ENCODE assay signal across 37 mouse cellular contexts in the genomic region with DNA sequence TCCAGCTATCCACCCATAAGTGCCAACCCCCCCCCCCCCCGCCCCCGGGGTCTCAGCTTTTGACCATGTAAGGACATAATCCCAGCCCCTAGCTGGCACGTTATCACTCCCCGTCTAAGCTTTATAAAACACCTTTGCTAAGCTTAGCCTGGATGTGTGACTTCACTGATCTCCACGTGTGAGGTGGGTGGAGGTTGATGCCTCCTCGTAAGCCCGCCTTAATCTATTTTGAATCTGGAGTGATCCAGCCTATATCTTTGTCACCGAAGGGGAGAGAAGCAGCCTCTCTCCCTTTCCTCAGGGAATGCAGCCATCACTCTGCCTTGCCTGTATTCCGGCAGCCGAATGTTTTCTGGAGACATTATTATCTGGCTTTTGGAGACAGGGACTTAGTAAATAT. TPM values are rescaled to one million over a fixed set of nuclear protein-coding genes. Genes with fewer than 3 reads are reported as not detected.
A peak's percentile ranks its signal among the peaks of the same experiment; 100 is the strongest.
DNase-seq lines count a peak whose midpoint lies in the region; ATAC-seq and TF ChIP-seq lines count a peak whose summit lies in the region.
"Had no signal": no experiment of that assay in that cellular context is flagged by ENCODE, and none has a peak within 500 bp of the region (broad histone marks: within the 10 kb centered on the region; RNA-seq: fewer than 3 reads in every experiment).

No protein-coding gene starts in this region.

- H3K27ac ChIP-seq in heart, embryonic 12.5 days (ENCODE audit: poor library complexity, severe bottlenecking), result no peak overlapping the region
- H3K27ac ChIP-seq in left cerebral cortex, adult 2 months, result peak overlapping the region; percentile 64
- peak overlapping the region; percentile 39 for H3K27ac ChIP-seq in stomach, embryonic 14.5 days (ENCODE audit: low read length)
- H3K27ac ChIP-seq in stomach, postnatal 0 days (replicated peaks), result no peak overlapping the region
- H3K27ac ChIP-seq: embryonic facial prominence, embryonic 12.5 days; gastrocnemius, adult 2 months; hindbrain, embryonic 14.5 days; layer of hippocampus, adult 2 months; liver, embryonic 12.5 days; macrophage; midbrain, embryonic 13.5 days had no signal

- TF ChIP-seq EP300 in stomach, postnatal 0 days (optimal IDR thresholded peaks at IDR 0.05), result no peak

- H3K4me3 ChIP-seq in heart, embryonic 12.5 days, result no peak overlapping the region
- no peak overlapping the region for H3K4me3 ChIP-seq in left cerebral cortex, adult 2 months
- H3K4me3 ChIP-seq in stomach, embryonic 14.5 days (ENCODE audit: low read depth, low read length), result no peak overlapping the region
- H3K4me3 ChIP-seq in stomach, postnatal 0 days (ENCODE audit: low read depth, low read length), result no peak overlapping the region
- H3K4me3 ChIP-seq: embryonic facial prominence, embryonic 12.5 days; gastrocnemius, adult 2 months; layer of hippocampus, adult 2 months; liver, embryonic 12.5 days; midbrain, embryonic 13.5 days had no signal

- no peak for DNase-seq in heart, adult 18-20 months
- no peak for DNase-seq in left cerebral cortex, adult 2 months (ENCODE audit: extremely low spot score in 1 of 2, low spot score in 2 of 2)
- DNase-seq in left cerebral cortex, adult 18-20 months (ENCODE audit: low spot score in 2 of 2), result no peak
- no peak for DNase-seq in stomach, postnatal 0 days (ENCODE audit: low spot score)
- peak; percentile 75 for DNase-seq in telencephalon, adult 2 months (ENCODE audit: low read depth, low spot score)
- DNase-seq in thymus, postnatal 0 days (ENCODE audit: low spot score), result no peak
- DNase-seq: adrenal gland, adult 2 months; adrenal gland, postnatal 36 days; B cell, adult 2 months; cerebellum, adult 2 months; cerebellum, postnatal 25 days; embryo, embryonic 11 days; gastrocnemius, adult 2 months; gastrocnemius, postnatal 36 days; kidney, adult 2 months; kidney, postnatal 36 days; left cerebral cortex, postnatal 4 days; liver, postnatal 0 days had no signal

- WGBS in heart, embryonic 12.5 days, result 17% methylated on average over 10 of the region's 10 CpGs
- WGBS in stomach, embryonic 14.5 days, result 26% methylated on average over 10 of the region's 10 CpGs
- 28% methylated on average over 9 of the region's 10 CpGs for WGBS in stomach, postnatal 0 days

- intact Hi-C loops in left cerebral cortex, adult 2 months (cut with DNase I), result no loop called here

- peaks cover 34% of the 10 kb centered on the region for H3K27me3 ChIP-seq in heart, embryonic 12.5 days (replicated peaks)
- H3K27me3 ChIP-seq in stomach, embryonic 14.5 days (ENCODE audit: control insufficient read depth, insufficient read depth, low read length), result no peaks in the 10 kb centered on the region
- H3K27me3 ChIP-seq in stomach, postnatal 0 days (ENCODE audit: control insufficient read depth, insufficient read depth, low read length), result no peaks in the 10 kb centered on the region

- TF ChIP-seq CTCF in left cerebral cortex, adult 2 months (IDR thresholded peaks at IDR 0.05), result no peak
- TF ChIP-seq CTCF in stomach, postnatal 0 days (IDR thresholded peaks at IDR 0.05; ENCODE audit: low read depth), result no peak

- H3K9me3 ChIP-seq in heart, embryonic 12.5 days (replicated peaks), result no peaks in the 10 kb centered on the region
- H3K9me3 ChIP-seq in stomach, embryonic 14.5 days (ENCODE audit: control insufficient read depth, low read depth, low read length), result no peaks in the 10 kb centered on the region
- no peaks in the 10 kb centered on the region for H3K9me3 ChIP-seq in stomach, postnatal 0 days (ENCODE audit: control insufficient read depth, low read length)
- H3K9me3 ChIP-seq: embryonic facial prominence, embryonic 12.5 days; liver, embryonic 12.5 days; midbrain, embryonic 13.5 days had no signal

- no peaks in the 10 kb centered on the region for H3K36me3 ChIP-seq in heart, embryonic 12.5 days
- no peaks in the 10 kb centered on the region for H3K36me3 ChIP-seq in stomach, embryonic 14.5 days (ENCODE audit: control insufficient read depth, insufficient read depth, low read length)
- H3K36me3 ChIP-seq in stomach, postnatal 0 days (ENCODE audit: control insufficient read depth, insufficient read depth, low read length), result no peaks in the 10 kb centered on the region
- H3K36me3 ChIP-seq: embryonic facial prominence, embryonic 12.5 days; liver, embryonic 12.5 days; midbrain, embryonic 13.5 days had no signal

- no peak overlapping the region for H3K4me2 ChIP-seq in heart, embryonic 12.5 days
- H3K4me2 ChIP-seq in stomach, embryonic 14.5 days (replicated peaks; ENCODE audit: low read depth, low read length), result no peak overlapping the region
- no peak overlapping the region for H3K4me2 ChIP-seq in stomach, postnatal 0 days (replicated peaks; ENCODE audit: low read depth)
- H3K4me2 ChIP-seq: embryonic facial prominence, embryonic 12.5 days; hindbrain, embryonic 14.5 days; liver, embryonic 12.5 days; midbrain, embryonic 13.5 days had no signal

- peaks cover 9% of the 10 kb centered on the region for H3K4me1 ChIP-seq in heart, embryonic 12.5 days (replicated peaks)
- H3K4me1 ChIP-seq in stomach, embryonic 14.5 days (ENCODE audit: control insufficient read depth, insufficient read depth, low read length), result no peaks in the 10 kb centered on the region
- H3K4me1 ChIP-seq in stomach, postnatal 0 days (replicated peaks; ENCODE audit: control insufficient read depth, insufficient read depth), result no peaks in the 10 kb centered on the region
- H3K4me1 ChIP-seq: embryonic facial prominence, embryonic 12.5 days had no signal

- ATAC-seq in heart, embryonic 12.5 days (ENCODE audit: insufficient number of reproducible peaks, low FRiP score), result no peak
- no peak for ATAC-seq in stomach, embryonic 14.5 days (ENCODE audit: insufficient number of reproducible peaks, insufficient read depth, low FRiP score, low read depth)
- no peak for ATAC-seq in stomach, postnatal 0 days (ENCODE audit: low FRiP score, low TSS enrichment)
- ATAC-seq: activated CD4-positive, CD25-positive, alpha-beta regulatory T cell, adult 4 months; forebrain, embryonic 14.5 days; liver, embryonic 12.5 days; liver, postnatal 0 days; lung, postnatal 0 days; midbrain, embryonic 13.5 days had no signal

- peak overlapping the region; percentile 13; the same call in 1 of the 2 replicates for H3K9ac ChIP-seq in heart, embryonic 12.5 days
- H3K9ac ChIP-seq in stomach, embryonic 14.5 days (replicated peaks; ENCODE audit: low read depth, low read length), result no peak overlapping the region
- no peak overlapping the region for H3K9ac ChIP-seq in stomach, postnatal 0 days (ENCODE audit: low read length)
- H3K9ac ChIP-seq: embryonic facial prominence, embryonic 12.5 days; hindbrain, embryonic 14.5 days; liver, embryonic 12.5 days; liver, postnatal 0 days; midbrain, embryonic 13.5 days had no signal

RNA-seq across cellular contexts. Expression of a gene that starts 2.0 kb away (rescaled TPM):
- polyA plus RNA-seq in heart, embryonic 12.5 days (2016; fragmentation: Nextera tagmentation; extraction: Ambion mirVana), result 0.62 and 0.70 TPM in 2 replicates
- under 1 TPM in 1 of 2 experiments, not detected in 1; 0.46 TPM for total RNA-seq in heart, adult 18-20 months (2021)
- total RNA-seq in left cerebral cortex, adult 2 months (2021), result 1 to 10 TPM; 6.7 to 7.5 TPM
- total RNA-seq in left cerebral cortex, adult 18-20 months (2021), result 1 to 10 TPM; 4.9 to 9.7 TPM
- polyA plus RNA-seq in stomach, embryonic 14.5 days (2014; fragmentation: Nextera tagmentation; extraction: Ambion mirVana), result 0.22 and 0.55 TPM in 2 replicates
- 0.07 and 0.13 TPM in 2 replicates for polyA plus RNA-seq in stomach, postnatal 0 days (2015; fragmentation: Nextera tagmentation; extraction: Ambion mirVana)
- 0.20 and 0.37 TPM in 2 replicates for polyA plus RNA-seq in thymus, postnatal 0 days (2015; fragmentation: Nextera tagmentation; extraction: Ambion mirVana)
- total RNA-seq: adrenal gland, postnatal 36 days; gastrocnemius, adult 2 months; gastrocnemius, postnatal 36 days had no signal
- polyA plus RNA-seq: liver, postnatal 0 days; macrophage had no signal

RNA-seq across cellular contexts. Expression of a gene that starts 9.3 kb away (rescaled TPM):
- 0.99 and 1.5 TPM in 2 replicates for polyA plus RNA-seq in heart, embryonic 12.5 days (2016; fragmentation: Nextera tagmentation; extraction: Ambion mirVana)
- not detected for total RNA-seq in heart, adult 18-20 months (2021)
- total RNA-seq in left cerebral cortex, adult 2 months (2021), result 10 to 100 TPM; 32.4 to 33.5 TPM
- 10 to 100 TPM; 33.6 to 38.3 TPM for total RNA-seq in left cerebral cortex, adult 18-20 months (2021)
- 0.45 and 1.2 TPM in 2 replicates for polyA plus RNA-seq in stomach, embryonic 14.5 days (2014; fragmentation: Nextera tagmentation; extraction: Ambion mirVana)
- polyA plus RNA-seq in stomach, postnatal 0 days (2015; fragmentation: Nextera tagmentation; extraction: Ambion mirVana), result 48.4 TPM in 2 replicates
- polyA plus RNA-seq in thymus, postnatal 0 days (2015; fragmentation: Nextera tagmentation; extraction: Ambion mirVana), result 5.1 and 7.6 TPM in 2 replicates
- total RNA-seq: adrenal gland, adult 2 months; adrenal gland, postnatal 36 days; gastrocnemius, adult 2 months; gastrocnemius, postnatal 36 days had no signal
- polyA plus RNA-seq: adrenal gland, adult 2 months; kidney, embryonic 16.5 days; macrophage had no signal

RNA-seq across cellular contexts. Expression of a gene that starts 12.9 kb away (rescaled TPM):
- 131 and 138 TPM in 2 replicates for polyA plus RNA-seq in heart, embryonic 12.5 days (2016; fragmentation: Nextera tagmentation; extraction: Ambion mirVana)
- 1 to 10 TPM; 6.4 to 7.7 TPM for total RNA-seq in heart, adult 18-20 months (2021)
- 1 to 10 TPM; 3.9 to 4.1 TPM for total RNA-seq in left cerebral cortex, adult 2 months (2021)
- total RNA-seq in left cerebral cortex, adult 18-20 months (2021), result 1 to 10 TPM; 2.1 to 4.3 TPM
- 155 and 167 TPM in 2 replicates for polyA plus RNA-seq in stomach, embryonic 14.5 days (2014; fragmentation: Nextera tagmentation; extraction: Ambion mirVana)
- polyA plus RNA-seq in stomach, postnatal 0 days (2015; fragmentation: Nextera tagmentation; extraction: Ambion mirVana), result 26.8 and 29.5 TPM in 2 replicates
- 4.8 and 5.1 TPM in 2 replicates for polyA plus RNA-seq in thymus, postnatal 0 days (2015; fragmentation: Nextera tagmentation; extraction: Ambion mirVana)
- total RNA-seq: megakaryocyte-erythroid progenitor cell, adult 5-6 weeks had no signal
- polyA plus RNA-seq: macrophage had no signal

RNA-seq across cellular contexts. Expression of a gene that starts 21.9 kb away (rescaled TPM):
- polyA plus RNA-seq in heart, embryonic 12.5 days (2016; fragmentation: Nextera tagmentation; extraction: Ambion mirVana), result 0.40 TPM in 1 of 2 replicates, not detected in the other
- not detected for total RNA-seq in heart, adult 18-20 months (2021)
- total RNA-seq in left cerebral cortex, adult 2 months (2021), result not detected
- not detected for total RNA-seq in left cerebral cortex, adult 18-20 months (2021)
- polyA plus RNA-seq in stomach, embryonic 14.5 days (2014; fragmentation: Nextera tagmentation; extraction: Ambion mirVana), result not detected in 2 replicates
- not detected in 2 replicates for polyA plus RNA-seq in stomach, postnatal 0 days (2015; fragmentation: Nextera tagmentation; extraction: Ambion mirVana)
- not detected in 2 replicates for polyA plus RNA-seq in thymus, postnatal 0 days (2015; fragmentation: Nextera tagmentation; extraction: Ambion mirVana)
- total RNA-seq: adrenal gland, adult 2 months; adrenal gland, postnatal 36 days; gastrocnemius, adult 2 months; gastrocnemius, postnatal 36 days; hematopoietic stem cell, adult 5-6 weeks; layer of hippocampus, adult 2 months; layer of hippocampus, postnatal 14 days; left cerebral cortex, postnatal 4 days; megakaryocyte-erythroid progenitor cell, adult 5-6 weeks had no signal
- polyA plus RNA-seq: activated CD4-positive, CD25-positive, alpha-beta regulatory T cell, adult 4 months; adrenal gland, adult 2 months; cerebellum, adult 2 months; embryonic facial prominence, embryonic 12.5 days; forebrain, embryonic 14.5 days; hindbrain, embryonic 14.5 days; kidney, adult 2 months; kidney, embryonic 16.5 days; limb, embryonic 14.5 days; liver, embryonic 12.5 days; liver, postnatal 0 days; lung, postnatal 0 days; macrophage; neural tube, embryonic 14.5 days; urinary bladder, adult 2 months had no signal

RNA-seq across cellular contexts. Expression of a gene that starts 23.3 kb away (rescaled TPM):
- polyA plus RNA-seq in heart, embryonic 12.5 days (2016; fragmentation: Nextera tagmentation; extraction: Ambion mirVana), result not detected in 2 replicates
- not detected for total RNA-seq in heart, adult 18-20 months (2021)
- under 1 TPM in 1 of 2 experiments, not detected in 1; 0.29 TPM for total RNA-seq in left cerebral cortex, adult 2 months (2021)
- total RNA-seq in left cerebral cortex, adult 18-20 months (2021), result under 1 TPM; 0.26 to 0.40 TPM
- not detected in 2 replicates for polyA plus RNA-seq in stomach, embryonic 14.5 days (2014; fragmentation: Nextera tagmentation; extraction: Ambion mirVana)
- not detected in 2 replicates for polyA plus RNA-seq in stomach, postnatal 0 days (2015; fragmentation: Nextera tagmentation; extraction: Ambion mirVana)
- polyA plus RNA-seq in thymus, postnatal 0 days (2015; fragmentation: Nextera tagmentation; extraction: Ambion mirVana), result not detected in 2 replicates
- total RNA-seq: adrenal gland, adult 2 months; adrenal gland, postnatal 36 days; gastrocnemius, adult 2 months; gastrocnemius, postnatal 36 days; hematopoietic stem cell, adult 5-6 weeks had no signal
- polyA plus RNA-seq: activated CD4-positive, CD25-positive, alpha-beta regulatory T cell, adult 4 months; adrenal gland, adult 2 months; forebrain, embryonic 14.5 days; heart, embryonic 14.5 days; hindbrain, embryonic 14.5 days; kidney, adult 2 months; kidney, embryonic 16.5 days; liver, embryonic 12.5 days; liver, postnatal 0 days; lung, postnatal 0 days; macrophage; midbrain, embryonic 13.5 days; neural tube, embryonic 14.5 days; urinary bladder, adult 2 months had no signal

Comparison
In these comparisons a context has a peak if more than half of its experiments do, and no peak if none do; other contexts are left out.
1. H3K27ac ChIP-seq: peak in left cerebral cortex, adult 2 months (single experiment) and stomach, embryonic 14.5 days (single experiment); none in heart, embryonic 12.5 days (single experiment) and stomach, postnatal 0 days (single experiment).